Mouse (Mus musculus): Measurements from ENCODE around the gene Rhoc. TPM values are rescaled to one million over a fixed set of nuclear protein-coding genes. Genes with fewer than 3 reads are reported as not detected.

The Rhoc gene
- 10.1 TPM for polyA plus RNA-seq (2017; shearing (Covaris generic))

DNA sequence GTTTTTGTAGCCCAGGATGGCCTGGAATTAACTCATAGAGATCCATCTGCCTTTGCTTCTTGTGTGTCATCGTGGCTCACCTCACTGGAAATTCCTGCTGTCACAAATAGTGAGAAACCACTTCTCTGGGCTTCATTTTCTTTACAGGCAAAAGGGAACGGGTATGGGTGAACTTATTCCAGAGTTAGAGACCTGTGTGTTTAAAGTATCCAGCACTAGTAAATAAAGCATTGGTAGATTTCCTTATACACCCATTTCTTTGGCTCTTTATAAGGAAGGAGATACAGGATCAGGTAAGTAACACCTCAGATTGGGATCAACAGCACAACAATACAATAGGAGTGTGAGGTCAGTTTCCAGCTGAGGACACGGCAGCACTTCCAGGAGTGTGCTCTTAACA is at the start of gene Rhoc:
Rhoc (plus strand) TSS at position 301 of the 400 bp plus-strand sequence.

DNA sequence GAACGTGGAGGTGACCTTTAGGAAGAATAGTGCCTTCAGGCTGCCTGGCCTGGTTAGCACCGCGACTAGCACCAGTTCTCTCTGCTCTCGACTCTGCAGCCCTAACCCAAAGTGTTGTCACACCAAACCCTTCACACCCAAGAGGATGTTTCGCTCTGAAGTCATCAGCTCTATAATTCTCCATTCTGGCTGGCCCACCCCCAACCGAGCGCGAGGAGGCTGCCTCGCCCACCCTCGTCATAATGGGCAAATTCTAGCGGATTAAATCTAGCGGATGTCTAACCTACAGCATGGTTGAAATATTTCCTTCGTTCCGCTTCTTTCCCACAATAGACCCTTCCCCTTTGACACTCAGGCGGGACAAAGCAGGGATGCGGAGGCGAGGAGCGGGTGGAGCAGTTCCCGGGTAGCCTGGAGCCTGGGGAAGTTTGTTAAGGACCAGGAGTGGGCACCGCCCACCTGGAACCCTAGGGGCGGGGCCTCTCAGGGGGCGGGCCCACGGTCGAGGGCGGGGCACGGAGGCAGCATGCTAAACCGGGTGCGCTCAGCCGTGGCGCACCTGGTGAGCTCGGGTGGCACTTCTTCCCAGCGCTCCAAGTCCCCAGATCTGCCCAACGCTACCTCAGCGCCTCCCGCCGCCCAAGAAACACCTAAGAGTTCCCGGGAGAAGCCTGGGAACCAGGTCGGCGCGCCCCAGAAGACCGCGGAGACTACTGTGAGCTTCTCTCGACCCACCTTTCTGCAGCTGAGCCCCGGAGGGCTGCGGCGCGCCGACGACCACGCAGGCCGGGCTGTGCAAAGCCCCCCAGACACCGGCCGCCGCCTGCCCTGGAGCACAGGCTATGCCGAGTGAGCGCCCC is 7.4 kb upstream of the Rhoc start, which contains the start of gene Ppm1j:
Ppm1j (plus strand) TSS at position 496 of the 860 bp plus-strand sequence.

DNA sequence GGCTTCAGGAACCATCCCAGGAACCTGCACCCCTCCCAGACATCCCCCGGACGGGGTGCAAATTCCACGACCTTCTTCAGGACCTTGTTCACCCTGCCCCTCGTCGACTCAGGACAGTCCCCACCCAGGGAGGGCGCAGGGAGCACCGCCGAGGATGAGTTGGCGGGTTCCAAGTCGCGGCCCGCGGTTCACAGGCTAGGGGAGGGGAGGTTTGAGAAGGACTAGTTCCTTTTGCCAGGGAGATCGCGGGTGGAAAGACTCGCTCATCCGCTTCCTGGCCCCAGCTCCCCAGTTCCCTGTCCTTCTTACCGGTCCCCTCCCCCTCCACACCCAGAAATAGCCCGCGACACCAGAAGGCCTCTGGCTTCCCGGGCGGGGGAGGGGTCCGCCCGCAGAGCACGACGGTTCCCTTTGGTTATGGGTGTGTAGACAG is 6.7 kb upstream of the Rhoc start, which contains the start of gene Fam19a3:
Fam19a3 (minus strand) TSS at position 370 of the 433 bp plus-strand sequence.

DNA sequence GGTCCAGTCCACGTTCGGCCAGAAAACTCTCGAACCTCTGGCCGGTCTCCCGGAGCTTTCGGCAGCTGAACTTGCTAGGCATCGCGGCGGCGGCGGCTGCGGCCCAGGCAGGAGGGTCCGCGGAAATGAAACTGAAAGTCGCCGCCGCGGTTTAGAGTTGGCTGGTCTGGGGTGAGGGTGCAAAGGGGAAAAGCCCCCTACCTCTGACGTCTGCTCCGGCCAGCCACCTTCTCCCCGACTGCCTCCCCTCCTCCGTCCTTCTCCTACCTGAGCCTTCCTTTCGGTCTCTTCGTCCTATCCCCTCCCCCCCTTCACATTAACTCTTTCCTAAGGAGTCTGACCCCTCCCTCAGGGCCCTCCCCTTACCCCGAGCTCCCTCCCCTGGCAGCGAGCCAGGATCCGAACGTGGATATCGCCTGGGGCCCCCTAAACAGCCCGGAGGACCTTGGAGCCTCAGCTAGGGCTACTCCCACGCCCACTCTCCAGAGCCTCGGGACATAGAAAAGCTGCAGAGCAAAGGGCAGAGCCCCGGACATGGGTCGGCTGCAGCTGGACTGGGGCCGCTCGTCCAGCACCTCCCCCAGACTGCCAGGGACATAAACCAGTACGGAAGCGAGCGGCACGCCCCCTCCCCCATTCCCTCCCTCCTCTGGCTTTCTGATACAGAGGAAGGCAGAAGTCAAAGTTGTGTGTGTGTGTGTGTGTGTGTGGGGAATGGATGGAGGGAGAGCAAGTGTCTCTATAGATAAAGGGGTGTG is 30.0 kb downstream of the Rhoc start, which contains the start of gene Mov10:
Mov10 (minus strand) TSS at position 573 of the 758 bp plus-strand sequence.

Other genes with a start within 250 kb of the Rhoc start
- gene Slc16a1, start 149.7 kb upstream of the Rhoc start, polyA plus RNA-seq (2017; shearing (Covaris generic)): 23.6 TPM
- 74.4 TPM for gene Ppm1j, start 7.3 kb upstream of the Rhoc start, polyA plus RNA-seq (2017; shearing (Covaris generic))
- gene Fam19a3, start 6.5 kb upstream of the Rhoc start, polyA plus RNA-seq (2017; shearing (Covaris generic)): 2.0 TPM
- gene Mov10, start 30.2 kb downstream of the Rhoc start, polyA plus RNA-seq (2017; shearing (Covaris generic)): 52.1 TPM
- gene St7l, start 75.6 kb downstream of the Rhoc start, polyA plus RNA-seq (2017; shearing (Covaris generic)): 42.7 TPM
- gene Capza1, start 76.1 kb downstream of the Rhoc start, polyA plus RNA-seq (2017; shearing (Covaris generic)): 468 TPM
- gene Wnt2b, start 173.5 kb downstream of the Rhoc start, polyA plus RNA-seq (2017; shearing (Covaris generic)): 0.28 TPM

All from CD4-positive, CD25-positive, alpha-beta regulatory T cell (primary cell).